Mouse (Mus musculus) c-Kit-negative CD71-positive TER-119-positive erythroid progenitor cells, embryonic 14.5 days (primary cell): ENCODE data around the gene Kti12.

Source experiments
- DNase-seq: peaks from one replicate; pipeline ENCODE4 v3.0.0-alpha.2; 2013; ENCODE audit warnings: low read depth, low spot score

Gene Kti12

GRCm38 (mm10) chr4:108847715-108848504 is at the start of gene Kti12:
Kti12 (plus strand) TSS chr4:108847785.
- peak; percentile 68 for DNase-seq

- DNase-seq = peak; percentile 16
Measured at GRCm38 (mm10) chr4:108798083-108798830, 49.3 kb upstream of the Kti12 start.

GRCm38 (mm10) chr4:108803535-108803934 is 44.0 kb upstream of the Kti12 start:
- DNase-seq = no peak

- DNase-seq = no peak
Measured at GRCm38 (mm10) chr4:108811142-108811541, 36.4 kb upstream of the Kti12 start.

- no peak for DNase-seq
Measured at GRCm38 (mm10) chr4:108811550-108811949, 36.0 kb upstream of the Kti12 start.

- DNase-seq = no peak
Measured at GRCm38 (mm10) chr4:108825677-108826076, 21.9 kb upstream of the Kti12 start.

- DNase-seq = no peak
Measured at GRCm38 (mm10) chr4:108826096-108826495, 21.5 kb upstream of the Kti12 start.

- DNase-seq = no peak
Measured at GRCm38 (mm10) chr4:108826643-108827042, 20.9 kb upstream of the Kti12 start.

GRCm38 (mm10) chr4:108830698-108831097 is 16.9 kb upstream of the Kti12 start:
- no peak for DNase-seq

- DNase-seq = peak; percentile 82
Measured at GRCm38 (mm10) chr4:108832916-108833827, 14.4 kb upstream of the Kti12 start, which contains the start of gene Btf3l4. Btf3l4 (minus strand) TSS chr4:108833614.

- no peak for DNase-seq
Measured at GRCm38 (mm10) chr4:108833828-108834114, 13.8 kb upstream of the Kti12 start.

- peak; percentile 37 for DNase-seq
Measured at GRCm38 (mm10) chr4:108834115-108834970, 13.2 kb upstream of the Kti12 start, which contains the start of gene Txndc12. Txndc12 (plus strand) TSS chr4:108834601.

- no peak for DNase-seq
Measured at GRCm38 (mm10) chr4:108834971-108835311, 12.6 kb upstream of the Kti12 start.

- no peak for DNase-seq
Measured at GRCm38 (mm10) chr4:108835496-108835895, 12.1 kb upstream of the Kti12 start.

- DNase-seq = no peak
Measured at GRCm38 (mm10) chr4:108838031-108838430, 9.6 kb upstream of the Kti12 start.

- DNase-seq = no peak
Measured at GRCm38 (mm10) chr4:108841920-108842578, 5.5 kb upstream of the Kti12 start.

GRCm38 (mm10) chr4:108843336-108843735 is 4.2 kb upstream of the Kti12 start:
- no peak for DNase-seq

- DNase-seq = no peak
Measured at GRCm38 (mm10) chr4:108845824-108846569, 1.6 kb upstream of the Kti12 start.

GRCm38 (mm10) chr4:108848505-108848848 is 892 bp downstream of the Kti12 start, which contains the start of gene A730015C16Rik:
A730015C16Rik (minus strand) TSS chr4:108848619.
- no peak for DNase-seq

- DNase-seq = no peak
Measured at GRCm38 (mm10) chr4:108866806-108867205, 19.2 kb downstream of the Kti12 start.
